Mouse (Mus musculus) layer of hippocampus, adult 18-20 months (tissue): ENCODE measurements around the gene Fzd9. TPM values are rescaled to one million over a fixed set of nuclear protein-coding genes. Genes with fewer than 3 reads are reported as not detected.

ENCODE experiments used
- microRNA-seq, 2 experiments: library from miRNA; unstranded; fragments of <30 nt; microRNA quantifications; one replicate each; pipeline ENCODE4 v1.2.0; 2021
- total RNA-seq, 2 experiments: library from RNA; stranded (reverse); gene quantifications; 2 replicates each; pipeline ENCODE4 v1.2.3; 2021

Gene Fzd9
- total RNA-seq, 2 experiments from 2014 or later: 5.6 to 5.8 TPM

Small RNAs within 50 kb of the gene (microRNA-seq; reads per million reads assigned to microRNA genes)
- 0 reads per million in 2 experiments for gene Gm25315

Other genes with a start within 250 kb of the Fzd9 start
- gene Abhd11, start 242.1 kb downstream of the Fzd9 start, total RNA-seq: 10 to 100 TPM; 27.8 to 29.5 TPM
- 10 to 100 TPM; 91.5 to 97.8 TPM for gene Stx1a, start 227.7 kb downstream of the Fzd9 start, total RNA-seq
- 10 to 100 TPM; 40.1 to 43.4 TPM for gene Dnajc30, start 187.0 kb downstream of the Fzd9 start, total RNA-seq
- gene Bud23, start 186.3 kb downstream of the Fzd9 start, total RNA-seq: 10 to 100 TPM; 49.0 to 57.9 TPM
- gene Vps37d, start 173.0 kb downstream of the Fzd9 start, total RNA-seq: 10 to 100 TPM; 33.3 to 35.3 TPM
- gene Mlxipl, start 161.3 kb downstream of the Fzd9 start, total RNA-seq: 1 to 10 TPM; 4.7 to 4.9 TPM
- gene Tbl2, start 101.6 kb downstream of the Fzd9 start, total RNA-seq: 10 to 100 TPM; 30.4 to 31.5 TPM
- gene Bcl7b, start 82.9 kb downstream of the Fzd9 start, total RNA-seq: 10 to 100 TPM; 57.2 to 58.2 TPM
- gene Baz1b, start 64.0 kb downstream of the Fzd9 start, total RNA-seq: 10 to 100 TPM; 81.1 to 81.3 TPM
- gene Fkbp6, start 98.8 kb upstream of the Fzd9 start, total RNA-seq: under 1 TPM in 1 of 2 experiments, not detected in 1; 0.72 TPM
- gene Trim50, start 102.1 kb upstream of the Fzd9 start, total RNA-seq: not detected
- 10 to 100 TPM; 21.4 to 24.1 TPM for gene Nsun5, start 118.7 kb upstream of the Fzd9 start, total RNA-seq
- 10 to 100 TPM; 49.7 to 51.5 TPM for gene Pom121, start 143.3 kb upstream of the Fzd9 start, total RNA-seq